Mouse (Mus musculus) small intestine, adult 2 months (tissue): ENCODE data around the gene Gtf3a.

Source experiments
- CTCF ChIP-seq: fragments of 200-500 bp; IDR thresholded peaks from 2 replicates; pipeline ENCODE4 v1.5.1; 2012; ENCODE audit warnings: low read depth, mild to moderate bottlenecking, control low read depth, inconsistent platforms, low read length, moderate library complexity, mixed read lengths; ENCODE audit not compliant: insufficient replicate concordance, insufficient read length; ENCODE audit errors: extremely low read depth
- POLR2A ChIP-seq: fragments of 200-500 bp; IDR thresholded peaks from 2 replicates; pipeline ENCODE4 v1.6.1; 2012; ENCODE audit warnings: low read depth, mild to moderate bottlenecking, control low read depth, inconsistent platforms, low read length, moderate library complexity

DNA sequence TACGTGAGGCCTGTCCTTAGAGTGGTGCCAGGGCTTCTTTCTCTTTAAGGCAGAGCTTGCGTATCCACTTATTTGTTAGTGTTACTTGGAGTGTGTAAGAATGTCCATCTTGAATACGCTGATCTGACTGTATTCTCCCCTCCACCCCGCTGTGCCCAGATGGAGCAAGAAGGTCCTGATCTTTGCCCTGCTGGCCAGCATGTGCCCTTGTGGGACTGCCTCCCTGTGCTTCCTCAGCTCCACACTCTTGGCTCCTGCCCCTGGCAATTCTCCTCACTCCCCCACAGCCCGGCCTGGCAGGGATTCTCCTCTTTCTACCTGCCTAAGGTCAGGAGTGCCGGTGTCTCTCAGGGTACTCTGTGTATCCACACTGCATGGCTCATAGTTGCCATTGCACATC is 32.9 kb downstream of the Gtf3a start:
- TF ChIP-seq POLR2A (no peak), CTCF (no peak)
